Mouse (Mus musculus) lung, postnatal 0 days (tissue): ENCODE measurements around the gene Tpte. TPM values are rescaled to one million over a fixed set of nuclear protein-coding genes. Genes with fewer than 3 reads are reported as not detected.

Experiments used
- ATAC-seq: fragments of 200-750 bp; cut with Nextera tagmentation; 2 replicates; pipeline ENCODE4 v1.8.0; 2017; ENCODE audit warnings: moderate library complexity
- DNase-seq: peaks from one replicate; pipeline ENCODE4 v3.0.0-alpha.2; 2016; ENCODE audit warnings: low spot score
- H3K27ac ChIP-seq: fragments of 300-500 bp; sonication (generic); 2 replicates; pipeline ENCODE4 v1.5.1; 2014; ENCODE audit warnings: antibody characterized with exemption, mild to moderate bottlenecking, low read length, mixed read lengths
- H3K27me3 ChIP-seq: fragments of 300-500 bp; sonication (generic); replicated peaks from 2 replicates; pipeline ENCODE4 v1.6.1; 2014; ENCODE audit warnings: low read length, mixed read lengths; ENCODE audit not compliant: insufficient read depth
- H3K36me3 ChIP-seq: fragments of 300-500 bp; sonication (generic); 2 replicates; pipeline ENCODE4 v1.6.1; 2014; ENCODE audit warnings: low read length, mixed read lengths; ENCODE audit not compliant: insufficient read depth
- H3K4me1 ChIP-seq: fragments of 300-500 bp; sonication (generic); 2 replicates; pipeline ENCODE4 v1.6.1; 2014; ENCODE audit warnings: antibody characterized with exemption, low read depth, low read length, mixed read lengths; ENCODE audit not compliant: insufficient read depth
- H3K4me2 ChIP-seq: fragments of 300-500 bp; sonication (generic); replicated peaks from 2 replicates; pipeline ENCODE4 v1.6.1; 2014; ENCODE audit warnings: low read depth, mild to moderate bottlenecking, low read length, moderate library complexity, mixed read lengths
- H3K4me3 ChIP-seq: fragments of 300-500 bp; sonication (generic); 2 replicates; pipeline ENCODE4 v1.5.1; 2014; ENCODE audit warnings: low read depth, low read length
- H3K9ac ChIP-seq: fragments of 300-500 bp; sonication (generic); replicated peaks from 2 replicates; pipeline ENCODE4 v1.6.1; 2014; ENCODE audit warnings: low read depth, mild to moderate bottlenecking
- H3K9me3 ChIP-seq: fragments of 300-500 bp; sonication (generic); 2 replicates; pipeline ENCODE4 v1.6.1; 2016; ENCODE audit warnings: low read length, mixed read lengths
- CTCF ChIP-seq: IDR thresholded peaks from 2 replicates; pipeline ENCODE4 v1.5.1; 2016; ENCODE audit warnings: antibody characterized with exemption, mild to moderate bottlenecking
- EP300 ChIP-seq: IDR thresholded peaks from 2 replicates; pipeline ENCODE4 v1.6.1; 2016; ENCODE audit warnings: antibody characterized with exemption, mild to moderate bottlenecking, control low read depth
- WGBS: fragments of 180-500 bp; shearing (Covaris S2); extraction: QIAGEN DNeasy Blood & Tissue Kit; methylation state at CpG from one replicate; pipeline ENCODE4 v1.1.7; 2014; 5-methylcytosine and 5-hydroxymethylcytosine counted together
- polyA plus RNA-seq: library from polyadenylated mRNA; unstranded; fragments of >200 nt; fragmentation: Nextera tagmentation; extraction: Ambion mirVana; gene quantifications from 2 replicates; pipeline ENCODE4 v1.2.1, GENCODE M21; 2015

The Tpte gene
- polyA plus RNA-seq, 1 experiment from 2014 or later = not detected

DNA sequence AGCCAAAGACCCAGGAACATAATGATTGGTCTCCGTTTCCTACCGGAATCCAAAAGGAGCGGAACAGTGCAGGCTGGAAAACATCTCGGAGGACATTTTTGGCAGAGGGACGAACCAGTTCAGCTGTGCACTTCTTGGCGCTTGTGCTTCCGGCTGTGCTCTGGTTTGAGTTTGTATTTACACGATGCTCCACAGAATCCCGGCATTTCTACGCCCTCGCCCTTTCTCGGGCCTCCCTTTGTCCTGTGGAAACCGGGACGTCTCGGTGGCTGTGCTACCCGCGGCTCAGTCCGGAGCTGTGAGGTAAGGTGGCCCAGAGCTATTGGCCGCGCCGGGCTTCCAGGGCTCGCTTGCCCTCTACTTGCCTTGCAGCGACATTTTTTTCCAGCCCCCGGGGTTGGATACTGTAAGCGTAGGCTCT is 128.1 kb downstream of the Tpte start, which contains the start of gene Mrps31:
TSS of gene Mrps31 (plus strand) at position 80 of the 421 bp plus-strand sequence.
- Histone ChIP-seq H3K36me3 (no peaks in the 10 kb centered on the region), H3K4me3 (peak within 1 kb of the TSS; percentile 75), H3K9me3 (no peaks in the 10 kb centered on the region), H3K9ac (peak within 1 kb of the TSS; percentile 83), H3K27me3 (no peaks in the 10 kb centered on the region), H3K27ac (peak within 1 kb of the TSS; percentile 77), H3K4me1 (peaks cover 6% of the 10 kb centered on the region), H3K4me2 (peak within 1 kb of the TSS; percentile 62)
- peak; percentile 95 for DNase-seq
- 1% methylated on average over 25 of the region's 25 CpGs for WGBS
- TF ChIP-seq EP300 (no peak), CTCF (0 out of 2 replicates have a peak, but pooled peaks have one; percentile 6)
- peak; percentile 95 for ATAC-seq

DNA sequence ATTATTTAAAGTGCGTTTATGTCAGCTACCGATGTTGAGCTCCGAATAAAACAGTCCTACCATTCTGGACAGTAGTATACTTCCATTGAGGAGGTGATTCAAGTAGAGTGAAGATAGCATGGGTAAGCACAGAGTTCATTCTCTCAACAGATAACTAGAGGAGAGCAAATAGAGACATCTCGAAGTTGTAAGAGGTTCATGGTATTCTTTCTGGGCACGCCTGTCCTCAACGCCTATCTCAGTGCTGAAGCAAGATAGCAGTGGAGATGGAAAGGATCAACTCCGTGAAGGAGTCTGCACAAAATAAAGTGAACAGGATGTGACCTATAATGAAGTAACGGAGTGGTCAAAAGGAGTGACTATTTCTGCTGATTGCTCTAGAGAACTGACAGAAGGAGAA is 128.7 kb downstream of the Tpte start:
- ATAC-seq = no peak
- H3K27me3 ChIP-seq = no peaks in the 10 kb centered on the region
- TF ChIP-seq EP300 = no peak
- no peak for TF ChIP-seq CTCF
- H3K9me3 ChIP-seq = no peaks in the 10 kb centered on the region
- H3K4me2 ChIP-seq = peak overlapping the region; percentile 62
- H3K4me1 ChIP-seq = peaks cover 6% of the 10 kb centered on the region
- no peak for DNase-seq
- 11% methylated on average over 8 of the region's 8 CpGs for WGBS
- H3K9ac ChIP-seq = peak overlapping the region; percentile 83
- H3K27ac ChIP-seq = peak overlapping the region; percentile 77; the same call in 1 of the 2 replicates
- peak overlapping the region; percentile 75 for H3K4me3 ChIP-seq
- no peaks in the 10 kb centered on the region for H3K36me3 ChIP-seq

Other genes with a start within 250 kb of the Tpte start
- 7.3 and 12.0 TPM in 2 replicates for gene Atp7b, start 223.1 kb upstream of the Tpte start, polyA plus RNA-seq
- gene Alg11, start 222.7 kb upstream of the Tpte start, polyA plus RNA-seq = 13.3 and 13.6 TPM in 2 replicates
- gene Nek5, start 158.4 kb upstream of the Tpte start, polyA plus RNA-seq = 5.2 and 6.9 TPM in 2 replicates
- 3.4 and 3.5 TPM in 2 replicates for gene Nek3, start 117.0 kb upstream of the Tpte start, polyA plus RNA-seq
- gene Ckap2, start 97.6 kb upstream of the Tpte start, polyA plus RNA-seq = 2.8 and 4.5 TPM in 2 replicates
- 36.8 and 41.7 TPM in 2 replicates for gene Vps36, start 90.6 kb upstream of the Tpte start, polyA plus RNA-seq
- gene Thsd1, start 56.1 kb upstream of the Tpte start, polyA plus RNA-seq = 32.0 and 33.3 TPM in 2 replicates
- 7.4 TPM in 2 replicates for gene Slc25a15, start 115.2 kb downstream of the Tpte start, polyA plus RNA-seq
- gene Mrps31, start 127.9 kb downstream of the Tpte start, polyA plus RNA-seq = 25.0 and 25.9 TPM in 2 replicates